Mouse (Mus musculus): ENCODE measurements around the gene Cpm.

GRCm38 (mm10) chr10:117593041-117593570 lies 36.2 kb upstream of the Cpm start:
- TF ChIP-seq POLR2A (IDR thresholded peaks at IDR 0.05; ENCODE audit: insufficient read length, low read depth) (no peak), TCF12 (IDR thresholded peaks at IDR 0.05; ENCODE audit: insufficient read depth, poor library complexity, severe bottlenecking) (no peak), REST (IDR thresholded peaks at IDR 0.05; ENCODE audit: insufficient read depth, insufficient read length) (no peak), MYOD1 (IDR thresholded peaks at IDR 0.05; ENCODE audit: control insufficient read depth in 1 of 3, insufficient read length in 2 of 3, low read depth in 2 of 3) (no peak), SRF (IDR thresholded peaks at IDR 0.05; ENCODE audit: control insufficient read depth, insufficient read length, low read depth) (no peak), E2F4 (IDR thresholded peaks at IDR 0.05; ENCODE audit: insufficient read depth) (no peak), CEBPB (IDR thresholded peaks at IDR 0.05; ENCODE audit: insufficient read depth, poor library complexity, severe bottlenecking) (no peak), TCF3 (IDR thresholded peaks at IDR 0.05; ENCODE audit: insufficient read length, low read depth) (no peak)
